Mouse (Mus musculus): ENCODE data around the gene Ccser2. TPM values are rescaled to one million over a fixed set of nuclear protein-coding genes. Genes with fewer than 3 reads are reported as not detected.

Gene Ccser2
- polyA plus RNA-seq (2015; fragmentation: Nextera tagmentation; extraction: Ambion mirVana): 11.8 and 16.6 TPM in 2 replicates

- peak within 1 kb of the TSS; percentile 81 for H3K9ac ChIP-seq (replicated peaks)
- no peaks in the 10 kb centered on the region for H3K27me3 ChIP-seq (ENCODE audit: insufficient read depth, low read length)
- DNase-seq (peak; percentile 99), ATAC-seq (peak; percentile 98)
- TF ChIP-seq CTCF (IDR thresholded peaks at IDR 0.05; ENCODE audit: low read depth): no peak
- no peak for TF ChIP-seq EP300 (IDR thresholded peaks at IDR 0.05; ENCODE audit: low read depth)
- H3K4me2 ChIP-seq (ENCODE audit: low read depth, low read length): peak within 1 kb of the TSS; percentile 87
- 5% methylated on average over 37 of the region's 39 CpGs for WGBS (ENCODE audit: insufficient replicate concordance)
- peak within 1 kb of the TSS; percentile 85 for H3K4me3 ChIP-seq (ENCODE audit: low read depth, low read length)
- no peaks in the 10 kb centered on the region for H3K36me3 ChIP-seq (replicated peaks; ENCODE audit: insufficient read depth, low read length)
- no peaks in the 10 kb centered on the region for H3K9me3 ChIP-seq (ENCODE audit: low read length)
- H3K27ac ChIP-seq (ENCODE audit: low read depth): peak within 1 kb of the TSS; percentile 79
- peaks cover 10% of the 10 kb centered on the region for H3K4me1 ChIP-seq (ENCODE audit: insufficient read depth)
Observed at GRCm38 (mm10) chr14:36968628-36969147, at the start of gene Ccser2. Gene Ccser2 (minus strand): TSS chr14:36968777.

DNA sequence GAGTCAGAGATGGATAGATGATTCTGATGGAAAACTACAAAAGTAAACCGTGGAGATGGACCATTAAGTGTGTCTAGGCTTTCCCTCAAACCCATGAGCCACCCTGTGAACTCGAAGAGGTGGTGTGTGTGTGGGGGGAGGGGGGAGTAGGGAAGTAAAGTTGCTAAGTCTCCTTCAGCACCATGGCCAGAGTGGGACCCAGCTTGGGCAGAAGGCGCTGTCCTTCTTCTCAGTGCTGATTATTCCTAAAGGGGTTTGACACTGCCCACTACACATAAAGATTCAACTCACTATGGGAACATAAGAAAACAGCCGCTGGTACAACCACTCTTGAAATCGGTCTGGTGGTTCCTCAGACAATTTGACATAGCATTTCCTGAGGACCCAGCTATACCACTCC is 47.3 kb upstream of the Ccser2 start:
- ATAC-seq: no peak
- 19% methylated on average over 5 of the region's 5 CpGs for WGBS (ENCODE audit: insufficient replicate concordance)

DNA sequence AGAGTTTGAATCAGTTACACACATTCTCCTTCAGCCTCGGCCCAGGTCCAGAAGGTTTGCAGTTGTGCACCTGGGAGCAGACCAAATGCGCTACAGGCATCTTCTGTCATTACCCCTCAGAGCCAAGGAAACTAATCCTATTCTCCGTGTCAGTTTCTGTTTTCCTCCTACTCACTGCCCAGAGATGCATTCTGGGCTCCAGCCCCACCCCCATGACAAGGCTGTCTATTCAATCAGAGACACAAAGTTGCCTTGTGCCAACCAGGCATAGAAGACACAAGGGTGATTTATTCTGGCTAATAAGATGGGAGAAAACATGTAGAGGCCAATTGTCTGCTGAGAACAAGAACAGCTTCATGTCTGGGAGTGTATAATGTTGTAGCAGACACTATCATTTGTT is 45.1 kb upstream of the Ccser2 start:
- ATAC-seq (no peak), DNase-seq (no peak)
- Histone ChIP-seq H3K9me3 (ENCODE audit: low read length) (no peaks in the 10 kb centered on the region), H3K4me3 (ENCODE audit: low read depth, low read length) (no peak overlapping the region), H3K4me1 (ENCODE audit: insufficient read depth) (no peaks in the 10 kb centered on the region), H3K27ac (ENCODE audit: low read depth) (no peak overlapping the region), H3K9ac (replicated peaks) (no peak overlapping the region), H3K4me2 (ENCODE audit: low read depth, low read length) (no peak overlapping the region), H3K36me3 (replicated peaks; ENCODE audit: insufficient read depth, low read length) (no peaks in the 10 kb centered on the region), H3K27me3 (ENCODE audit: insufficient read depth, low read length) (no peaks in the 10 kb centered on the region)
- no peak for TF ChIP-seq CTCF (IDR thresholded peaks at IDR 0.05; ENCODE audit: low read depth)
- no peak for TF ChIP-seq EP300 (IDR thresholded peaks at IDR 0.05; ENCODE audit: low read depth)
- WGBS (ENCODE audit: insufficient replicate concordance): 51% methylated on average over 3 of the region's 3 CpGs

More for the DNA sequence above, 47.3 kb upstream of the Ccser2 start:
- no peaks in the 10 kb centered on the region for H3K27me3 ChIP-seq (ENCODE audit: insufficient read depth, low read length)
- no peak overlapping the region for H3K4me3 ChIP-seq (ENCODE audit: low read depth, low read length)
- peak; percentile 21 for DNase-seq
- no peak overlapping the region for H3K4me2 ChIP-seq (ENCODE audit: low read depth, low read length)
- no peaks in the 10 kb centered on the region for H3K36me3 ChIP-seq (replicated peaks; ENCODE audit: insufficient read depth, low read length)
- H3K9ac ChIP-seq (replicated peaks): no peak overlapping the region
- H3K27ac ChIP-seq (ENCODE audit: low read depth): no peak overlapping the region
- H3K9me3 ChIP-seq (ENCODE audit: low read length): no peaks in the 10 kb centered on the region
- TF ChIP-seq EP300 (IDR thresholded peaks at IDR 0.05; ENCODE audit: low read depth) (no peak), CTCF (IDR thresholded peaks at IDR 0.05; ENCODE audit: low read depth) (no peak)
- H3K4me1 ChIP-seq (ENCODE audit: insufficient read depth): no peaks in the 10 kb centered on the region

DNA sequence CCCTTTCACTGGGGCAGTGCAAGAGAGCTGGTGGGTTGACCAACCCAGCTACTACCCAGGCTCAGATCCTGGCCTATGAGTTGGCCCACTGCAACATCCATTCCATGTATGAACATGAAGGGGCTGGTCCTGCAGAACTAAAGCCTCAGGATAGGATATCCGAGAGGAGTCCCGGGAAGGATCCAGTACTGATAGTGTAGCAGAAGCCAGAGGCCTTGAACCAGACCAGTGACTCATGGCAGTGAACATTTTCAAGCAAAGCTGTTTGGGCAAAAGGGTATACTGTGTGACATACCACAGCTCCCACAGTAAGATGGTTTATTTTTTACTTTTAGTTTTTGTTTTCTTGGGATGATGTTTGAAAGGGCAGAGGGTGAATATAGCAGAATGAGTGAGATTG is 41.1 kb upstream of the Ccser2 start:
- TF ChIP-seq EP300 (IDR thresholded peaks at IDR 0.05; ENCODE audit: low read depth): no peak
- TF ChIP-seq CTCF (IDR thresholded peaks at IDR 0.05; ENCODE audit: low read depth): no peak
- Histone ChIP-seq H3K27ac (ENCODE audit: low read depth) (no peak overlapping the region), H3K27me3 (ENCODE audit: insufficient read depth, low read length) (no peaks in the 10 kb centered on the region), H3K36me3 (replicated peaks; ENCODE audit: insufficient read depth, low read length) (no peaks in the 10 kb centered on the region), H3K4me3 (ENCODE audit: low read depth, low read length) (no peak overlapping the region), H3K4me2 (ENCODE audit: low read depth, low read length) (no peak overlapping the region), H3K4me1 (ENCODE audit: insufficient read depth) (no peaks in the 10 kb centered on the region), H3K9me3 (ENCODE audit: low read length) (no peaks in the 10 kb centered on the region), H3K9ac (replicated peaks) (no peak overlapping the region)
- DNase-seq (no peak), ATAC-seq (no peak)
- WGBS (ENCODE audit: insufficient replicate concordance): 70% methylated on average over 2 of the region's 2 CpGs

- TF ChIP-seq CTCF (IDR thresholded peaks at IDR 0.05; ENCODE audit: low read depth) (no peak), EP300 (IDR thresholded peaks at IDR 0.05; ENCODE audit: low read depth) (no peak)
Observed at GRCm38 (mm10) chr14:37006489-37006888, 37.9 kb upstream of the Ccser2 start.

DNA sequence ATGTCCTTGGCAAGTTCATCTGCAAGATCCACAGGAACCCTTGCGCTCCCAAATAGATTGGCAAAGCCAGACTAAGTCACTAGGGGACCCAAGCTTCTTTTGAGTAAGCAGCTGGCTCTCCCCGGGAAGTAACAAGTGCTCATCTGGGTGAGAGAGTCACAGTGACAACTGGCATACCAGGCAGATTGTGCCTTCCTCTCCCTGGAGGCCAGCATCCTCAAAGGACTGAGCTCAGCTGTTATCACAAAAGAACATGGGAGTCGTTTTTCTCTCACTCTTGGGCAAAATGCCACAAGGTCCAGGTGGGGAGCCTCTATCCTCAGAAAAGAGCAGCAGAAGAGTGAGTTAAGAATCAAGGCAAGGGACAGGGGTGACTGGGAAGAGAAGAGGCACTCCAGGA is 37.3 kb upstream of the Ccser2 start:
- Histone ChIP-seq H3K27me3 (ENCODE audit: insufficient read depth, low read length) (no peaks in the 10 kb centered on the region), H3K4me3 (ENCODE audit: low read depth, low read length) (no peak overlapping the region), H3K36me3 (replicated peaks; ENCODE audit: insufficient read depth, low read length) (no peaks in the 10 kb centered on the region), H3K9me3 (ENCODE audit: low read length) (no peaks in the 10 kb centered on the region), H3K4me2 (ENCODE audit: low read depth, low read length) (no peak overlapping the region), H3K27ac (ENCODE audit: low read depth) (no peak overlapping the region), H3K9ac (replicated peaks) (no peak overlapping the region), H3K4me1 (ENCODE audit: insufficient read depth) (no peaks in the 10 kb centered on the region)
- no peak for TF ChIP-seq EP300 (IDR thresholded peaks at IDR 0.05; ENCODE audit: low read depth)
- TF ChIP-seq CTCF (IDR thresholded peaks at IDR 0.05; ENCODE audit: low read depth): no peak
- WGBS (ENCODE audit: insufficient replicate concordance): 24% methylated on average over 3 of the region's 3 CpGs
- DNase-seq (no peak), ATAC-seq (no peak)

More at GRCm38 (mm10) chr14:37006489-37006888, 37.9 kb upstream of the Ccser2 start:
- Histone ChIP-seq H3K4me2 (ENCODE audit: low read depth, low read length) (no peak overlapping the region), H3K27me3 (ENCODE audit: insufficient read depth, low read length) (no peaks in the 10 kb centered on the region), H3K4me1 (ENCODE audit: insufficient read depth) (no peaks in the 10 kb centered on the region), H3K4me3 (ENCODE audit: low read depth, low read length) (no peak overlapping the region), H3K27ac (ENCODE audit: low read depth) (no peak overlapping the region), H3K9me3 (ENCODE audit: low read length) (no peaks in the 10 kb centered on the region), H3K9ac (replicated peaks) (no peak overlapping the region), H3K36me3 (replicated peaks; ENCODE audit: insufficient read depth, low read length) (no peaks in the 10 kb centered on the region)
- WGBS (ENCODE audit: insufficient replicate concordance): 73% methylated on average over 8 of the region's 8 CpGs
- ATAC-seq: no peak
- DNase-seq: no peak
